Mouse (Mus musculus): ENCODE measurements at regions not wholly inside any gene's neighbourhood (a gene's known extent, or its start where the extent isn't known, plus 50 kb on each side); places are given as distances from the start of the nearest gene placed in this dataset.

- Histone ChIP-seq H3K36me3 (ENCODE audit: control insufficient read depth, insufficient read depth, low read length) (no peaks in the 10 kb centered on the region), H3K4me1 (ENCODE audit: control insufficient read depth, insufficient read depth, low read length) (no peaks in the 10 kb centered on the region), H3K4me2 (ENCODE audit: low read depth, low read length) (no peak overlapping the region), H3K27me3 (ENCODE audit: control insufficient read depth, insufficient read depth, low read length) (no peaks in the 10 kb centered on the region), H3K27ac (ENCODE audit: low read depth, low read length) (no peak overlapping the region), H3K9ac (replicated peaks; ENCODE audit: low read depth, low read length) (no peak overlapping the region), H3K9me3 (ENCODE audit: control insufficient read depth, low read length) (no peaks in the 10 kb centered on the region), H3K4me3 (ENCODE audit: low read depth, low read length) (no peak overlapping the region)
- 20% methylated on average over 12 of the region's 12 CpGs for WGBS
- no peak for ATAC-seq (ENCODE audit: low read depth)
Measured at GRCm38 (mm10) chr4:142539200-142539750, 300.1 kb upstream of the Kazn start.

- Histone ChIP-seq H3K36me3 (ENCODE audit: control insufficient read depth, insufficient read depth, low read length) (no peaks in the 10 kb centered on the region), H3K4me1 (ENCODE audit: control insufficient read depth, insufficient read depth, low read length) (no peaks in the 10 kb centered on the region), H3K27me3 (ENCODE audit: control insufficient read depth, insufficient read depth, low read length) (no peaks in the 10 kb centered on the region), H3K4me3 (ENCODE audit: low read depth, low read length) (no peak overlapping the region), H3K9ac (replicated peaks; ENCODE audit: low read depth, low read length) (no peak overlapping the region), H3K4me2 (ENCODE audit: low read depth, low read length) (no peak overlapping the region), H3K27ac (ENCODE audit: low read depth, low read length) (no peak overlapping the region), H3K9me3 (ENCODE audit: control insufficient read depth, low read length) (no peaks in the 10 kb centered on the region)
- ATAC-seq (ENCODE audit: low read depth) = no peak
- 27% methylated on average over 6 of the region's 6 CpGs for WGBS
Measured at GRCm38 (mm10) chr4:142527080-142527479, 287.9 kb upstream of the Kazn start.

- peaks cover 4% of the 10 kb centered on the region; the same call in 1 of the 2 replicates for H3K4me1 ChIP-seq (ENCODE audit: control insufficient read depth, insufficient read depth, low read length)
- no peak overlapping the region for H3K9ac ChIP-seq (replicated peaks; ENCODE audit: low read depth, low read length)
- no peaks in the 10 kb centered on the region for H3K9me3 ChIP-seq (ENCODE audit: control insufficient read depth, low read length)
- ATAC-seq (ENCODE audit: low read depth) = peak; percentile 68
- peak overlapping the region; percentile 40; the same call in 1 of the 2 replicates for H3K27ac ChIP-seq (ENCODE audit: low read depth, low read length)
- H3K4me2 ChIP-seq (ENCODE audit: low read depth, low read length) = no peak overlapping the region
- no peak overlapping the region for H3K4me3 ChIP-seq (ENCODE audit: low read depth, low read length)
- H3K27me3 ChIP-seq (ENCODE audit: control insufficient read depth, insufficient read depth, low read length) = no peaks in the 10 kb centered on the region
- WGBS = 48% methylated on average over 21 of the region's 21 CpGs
- no peaks in the 10 kb centered on the region for H3K36me3 ChIP-seq (ENCODE audit: control insufficient read depth, insufficient read depth, low read length)
Measured at GRCm38 (mm10) chr4:142517478-142518455, 278.6 kb upstream of the Kazn start.

- no peak overlapping the region for H3K4me3 ChIP-seq (ENCODE audit: low read depth, low read length)
- H3K9ac ChIP-seq (replicated peaks; ENCODE audit: low read depth, low read length) = no peak overlapping the region
- no peaks in the 10 kb centered on the region for H3K36me3 ChIP-seq (ENCODE audit: control insufficient read depth, insufficient read depth, low read length)
- WGBS = 93% methylated on average over 4 of the region's 4 CpGs
- H3K9me3 ChIP-seq (ENCODE audit: control insufficient read depth, low read length) = no peaks in the 10 kb centered on the region
- no peak overlapping the region for H3K27ac ChIP-seq (ENCODE audit: low read depth, low read length)
- no peak overlapping the region for H3K4me2 ChIP-seq (ENCODE audit: low read depth, low read length)
- no peaks in the 10 kb centered on the region for H3K27me3 ChIP-seq (ENCODE audit: control insufficient read depth, insufficient read depth, low read length)
- H3K4me1 ChIP-seq (ENCODE audit: control insufficient read depth, insufficient read depth, low read length) = peaks cover 4% of the 10 kb centered on the region; the same call in 1 of the 2 replicates
- ATAC-seq (ENCODE audit: low read depth) = no peak
Measured at GRCm38 (mm10) chr4:142514751-142515150, 275.6 kb upstream of the Kazn start.

- WGBS = 84% methylated on average over 2 of the region's 2 CpGs
Measured at GRCm38 (mm10) chr4:142509386-142509785, 270.2 kb upstream of the Kazn start.

GRCm38 (mm10) chr4:142506383-142507211 is 267.4 kb upstream of the Kazn start:
- 5% methylated on average over 12 of the region's 13 CpGs for WGBS
- H3K27ac ChIP-seq (ENCODE audit: low read depth, low read length) = no peak overlapping the region
- H3K4me1 ChIP-seq (ENCODE audit: control insufficient read depth, insufficient read depth, low read length) = no peaks in the 10 kb centered on the region
- ATAC-seq (ENCODE audit: low read depth) = peak; percentile 56; the same call in 1 of the 2 replicates
- H3K36me3 ChIP-seq (ENCODE audit: control insufficient read depth, insufficient read depth, low read length) = no peaks in the 10 kb centered on the region
- H3K9ac ChIP-seq (replicated peaks; ENCODE audit: low read depth, low read length) = no peak overlapping the region
- no peak overlapping the region for H3K4me2 ChIP-seq (ENCODE audit: low read depth, low read length)
- H3K9me3 ChIP-seq (ENCODE audit: control insufficient read depth, low read length) = no peaks in the 10 kb centered on the region
- H3K27me3 ChIP-seq (ENCODE audit: control insufficient read depth, insufficient read depth, low read length) = no peaks in the 10 kb centered on the region
- no peak overlapping the region for H3K4me3 ChIP-seq (ENCODE audit: low read depth, low read length)

More at GRCm38 (mm10) chr4:142509386-142509785, 270.2 kb upstream of the Kazn start:
- Histone ChIP-seq H3K27me3 (ENCODE audit: control insufficient read depth, insufficient read depth, low read length) (no peaks in the 10 kb centered on the region), H3K4me1 (ENCODE audit: control insufficient read depth, insufficient read depth, low read length) (no peaks in the 10 kb centered on the region), H3K4me2 (ENCODE audit: low read depth, low read length) (no peak overlapping the region), H3K4me3 (ENCODE audit: low read depth, low read length) (no peak overlapping the region), H3K9ac (replicated peaks; ENCODE audit: low read depth, low read length) (no peak overlapping the region), H3K27ac (ENCODE audit: low read depth, low read length) (no peak overlapping the region), H3K9me3 (ENCODE audit: control insufficient read depth, low read length) (no peaks in the 10 kb centered on the region), H3K36me3 (ENCODE audit: control insufficient read depth, insufficient read depth, low read length) (no peaks in the 10 kb centered on the region)
- ATAC-seq (ENCODE audit: low read depth) = no peak

GRCm38 (mm10) chr4:142503761-142504160 is 264.6 kb upstream of the Kazn start:
- no peaks in the 10 kb centered on the region for H3K9me3 ChIP-seq (ENCODE audit: control insufficient read depth, low read length)
- no peak overlapping the region for H3K4me2 ChIP-seq (ENCODE audit: low read depth, low read length)
- no peak overlapping the region for H3K27ac ChIP-seq (ENCODE audit: low read depth, low read length)
- ATAC-seq (ENCODE audit: low read depth) = no peak
- H3K9ac ChIP-seq (replicated peaks; ENCODE audit: low read depth, low read length) = no peak overlapping the region
- no peak overlapping the region for H3K4me3 ChIP-seq (ENCODE audit: low read depth, low read length)
- 0 out of 2 replicates have a peak, but pooled peaks cover 4% of the 10 kb centered on the region for H3K4me1 ChIP-seq (ENCODE audit: control insufficient read depth, insufficient read depth, low read length)
- no peaks in the 10 kb centered on the region for H3K36me3 ChIP-seq (ENCODE audit: control insufficient read depth, insufficient read depth, low read length)
- no peaks in the 10 kb centered on the region for H3K27me3 ChIP-seq (ENCODE audit: control insufficient read depth, insufficient read depth, low read length)
- 92% methylated on average over 15 of the region's 15 CpGs for WGBS

- WGBS = 50% methylated on average over 8 of the region's 8 CpGs
Measured at GRCm38 (mm10) chr4:142501177-142501576, 262.0 kb upstream of the Kazn start.

More at GRCm38 (mm10) chr4:142501177-142501576, 262.0 kb upstream of the Kazn start:
- no peaks in the 10 kb centered on the region for H3K36me3 ChIP-seq (ENCODE audit: control insufficient read depth, insufficient read depth, low read length)
- no peak overlapping the region for H3K27ac ChIP-seq (ENCODE audit: low read depth, low read length)
- no peak overlapping the region for H3K4me3 ChIP-seq (ENCODE audit: low read depth, low read length)
- H3K9me3 ChIP-seq (ENCODE audit: control insufficient read depth, low read length) = no peaks in the 10 kb centered on the region
- H3K27me3 ChIP-seq (ENCODE audit: control insufficient read depth, insufficient read depth, low read length) = no peaks in the 10 kb centered on the region
- no peak overlapping the region for H3K4me2 ChIP-seq (ENCODE audit: low read depth, low read length)
- no peak for ATAC-seq (ENCODE audit: low read depth)
- 0 out of 2 replicates have a peak, but pooled peaks cover 4% of the 10 kb centered on the region for H3K4me1 ChIP-seq (ENCODE audit: control insufficient read depth, insufficient read depth, low read length)
- no peak overlapping the region for H3K9ac ChIP-seq (replicated peaks; ENCODE audit: low read depth, low read length)
